Mouse (Mus musculus) erythroblast, adult 5-6 weeks (primary cell): Measurements from ENCODE around the gene Gm13103. TPM values are rescaled to one million over a fixed set of nuclear protein-coding genes. Genes with fewer than 3 reads are reported as not detected.
"Not testable (repeated sequence)": the region's sequence is repeated elsewhere in the genome, so short reads cannot be mapped to it uniquely, and the experiment has no call there.

Source experiments
- ATAC-seq: replicated peaks from 2 replicates; pipeline ENCODE4 v1.8.0; 2016; ENCODE audit warnings: moderate number of reproducible peaks, mild to moderate bottlenecking, moderate TSS enrichment, inconsistent platforms; ENCODE audit not compliant: poor library complexity, low FRiP score, severe bottlenecking
- total RNA-seq, 2 experiments: library from RNA; stranded (forward) in 1 of 2; stranded (reverse) in 1 of 2; fragments of 150-400 nt in 1 of 2; fragments of 200-764, 138-1000 nt in 1 of 2; gene quantifications; 2 replicates each; pipeline versions ENCODE4 v1.2.3 to v1.2.4; 2015 to 2017; ENCODE audit warnings: low replicate concordance in 2 of 2

The Gm13103 gene
- total RNA-seq (2015; ENCODE audit: low replicate concordance) (not detected in 2 replicates), total RNA-seq (2017; ENCODE audit: low replicate concordance) (not detected in 2 replicates)

DNA sequence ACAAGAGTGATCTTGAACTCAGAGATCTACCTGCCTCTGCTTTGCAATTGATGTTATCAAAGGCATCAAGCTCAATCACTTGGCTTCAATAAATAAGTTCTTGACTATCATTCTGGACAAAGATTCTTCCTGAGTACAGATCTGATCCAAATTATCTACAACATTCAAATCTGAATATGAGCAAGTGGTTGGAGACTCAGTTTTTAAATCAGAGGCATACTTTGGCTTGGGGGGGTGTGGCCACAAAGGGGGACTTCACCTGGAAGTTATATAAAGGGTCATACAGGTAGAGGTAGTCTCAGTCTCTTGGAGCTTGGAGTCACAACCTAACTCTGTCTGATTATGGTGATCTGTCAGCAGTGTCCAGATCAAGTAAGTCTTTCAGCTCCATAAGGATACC is at the start of gene Gm13103:
Gene Gm13103 (plus strand): TSS at position 301 of the 400 bp plus-strand sequence.
- ATAC-seq = not testable (repeated sequence)

DNA sequence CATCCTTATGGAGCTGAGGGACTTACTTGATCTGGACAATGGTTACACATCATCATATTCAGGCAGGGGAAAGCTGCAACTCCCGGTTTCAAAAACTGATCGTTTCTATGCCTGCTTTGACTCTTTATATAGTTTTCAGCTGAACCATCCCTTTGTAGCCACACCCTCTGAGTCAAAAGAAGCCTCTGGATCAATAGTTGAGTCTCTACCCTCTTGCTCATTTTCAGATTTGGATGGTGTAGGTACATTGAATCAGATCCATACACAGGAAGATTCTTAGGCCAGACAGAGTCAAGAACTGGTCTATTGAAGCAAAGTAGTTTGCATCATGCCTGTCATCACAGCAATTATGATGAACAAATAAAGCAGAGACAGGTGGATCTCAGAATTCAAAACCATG is 30.3 kb upstream of the Gm13103 start, which contains the start of gene Gm13084:
Gene Gm13084 (minus strand): TSS at position 101 of the 400 bp plus-strand sequence.
- no peak for ATAC-seq

DNA sequence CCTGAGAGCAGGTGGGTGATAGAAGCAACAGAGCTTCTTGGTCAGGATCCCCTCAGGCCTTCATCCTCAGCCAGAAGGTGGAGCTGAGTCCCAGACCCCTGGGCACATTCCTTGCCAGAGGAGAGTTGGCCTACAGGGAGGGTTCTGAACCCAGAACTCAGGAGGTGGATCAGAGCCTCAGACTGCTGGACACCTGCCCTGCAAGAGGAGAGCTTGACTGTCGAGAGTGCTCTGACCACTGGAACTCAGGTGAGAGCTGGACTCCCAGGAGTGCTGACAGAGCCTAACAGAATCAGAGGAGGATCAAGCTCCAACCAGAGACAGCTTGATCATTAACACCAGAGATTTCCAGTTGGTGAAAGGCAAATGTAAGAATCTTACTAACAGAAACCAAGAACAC is 36.1 kb downstream of the Gm13103 start:
- ATAC-seq = not testable (repeated sequence)

DNA sequence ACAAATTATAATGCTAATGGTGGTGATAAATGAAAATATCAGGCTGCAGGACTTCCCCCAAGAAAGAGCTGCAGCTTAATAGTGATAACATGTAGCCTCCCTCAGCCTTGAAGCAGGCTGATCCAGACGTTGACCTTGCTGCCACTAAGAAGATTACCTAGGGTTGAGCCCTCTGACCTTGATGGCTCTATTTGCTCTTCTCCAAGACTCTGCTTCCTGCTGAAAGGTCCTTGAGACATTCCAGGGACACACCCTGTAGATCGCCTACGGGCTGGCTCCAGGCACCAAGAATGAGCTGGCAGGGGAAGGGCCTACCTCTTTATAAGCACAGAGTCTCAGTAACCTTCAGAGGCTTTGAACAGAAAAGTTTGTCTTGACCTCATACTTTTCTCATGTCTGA is 48.1 kb downstream of the Gm13103 start:
- ATAC-seq = not testable (repeated sequence)

DNA sequence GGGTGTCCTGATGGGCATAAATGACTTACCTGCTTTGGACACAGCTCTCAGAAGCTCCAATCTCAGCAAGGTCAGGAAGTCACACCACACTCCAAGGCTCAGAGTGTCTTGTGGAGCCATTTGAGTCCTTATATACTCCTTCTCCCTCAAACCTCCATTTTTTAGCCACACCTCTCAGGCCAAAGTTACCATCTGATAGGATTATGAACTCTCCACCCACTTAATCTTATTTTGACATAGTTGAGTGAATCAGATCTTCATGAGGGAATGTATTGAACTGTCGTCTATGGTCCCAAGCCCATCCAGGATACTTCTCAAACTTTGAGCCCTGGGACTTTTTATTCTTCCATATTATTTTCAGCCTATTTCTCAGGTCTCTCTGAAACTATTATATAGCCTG is 54.0 kb downstream of the Gm13103 start, which contains the start of gene Pramef6:
Gene Pramef6 (minus strand): TSS at position 101 of the 400 bp plus-strand sequence.
- ATAC-seq = not testable (repeated sequence)

Other genes with a start within 250 kb of the Gm13103 start
- gene Gm13083, start 231.5 kb upstream of the Gm13103 start, total RNA-seq (2015; ENCODE audit: low replicate concordance) = not detected in 2 replicates
- not detected in 2 replicates for gene Gm13083, start 231.5 kb upstream of the Gm13103 start, total RNA-seq (2017; ENCODE audit: low replicate concordance)
- not detected in 2 replicates for gene Gm13088, start 189.3 kb upstream of the Gm13103 start, total RNA-seq (2015; ENCODE audit: low replicate concordance)
- gene Gm13088, start 189.3 kb upstream of the Gm13103 start, total RNA-seq (2017; ENCODE audit: low replicate concordance) = not detected in 2 replicates
- not detected in 2 replicates for gene Gm13089, start 143.8 kb upstream of the Gm13103 start, total RNA-seq (2015; ENCODE audit: low replicate concordance)
- not detected in 2 replicates for gene Gm13089, start 143.8 kb upstream of the Gm13103 start, total RNA-seq (2017; ENCODE audit: low replicate concordance)
- not detected in 2 replicates for gene Gm13078, start 127.0 kb upstream of the Gm13103 start, total RNA-seq (2015; ENCODE audit: low replicate concordance)
- gene Gm13078, start 127.0 kb upstream of the Gm13103 start, total RNA-seq (2017; ENCODE audit: low replicate concordance) = not detected in 2 replicates
- gene Gm13023, start 57.1 kb upstream of the Gm13103 start, total RNA-seq (2015; ENCODE audit: low replicate concordance) = not detected in 2 replicates
- gene Gm13023, start 57.1 kb upstream of the Gm13103 start, total RNA-seq (2017; ENCODE audit: low replicate concordance) = not detected in 2 replicates
- not detected in 2 replicates for gene Gm13084, start 30.4 kb upstream of the Gm13103 start, total RNA-seq (2015; ENCODE audit: low replicate concordance)
- gene Gm13084, start 30.4 kb upstream of the Gm13103 start, total RNA-seq (2017; ENCODE audit: low replicate concordance) = not detected in 2 replicates
- gene Pramef6, start 53.9 kb downstream of the Gm13103 start, total RNA-seq (2015; ENCODE audit: low replicate concordance) = not detected in 2 replicates
- gene Pramef6, start 53.9 kb downstream of the Gm13103 start, total RNA-seq (2017; ENCODE audit: low replicate concordance) = not detected in 2 replicates
- not detected in 2 replicates for gene Pramef25, start 104.5 kb downstream of the Gm13103 start, total RNA-seq (2015; ENCODE audit: low replicate concordance)
- gene Pramef25, start 104.5 kb downstream of the Gm13103 start, total RNA-seq (2017; ENCODE audit: low replicate concordance) = not detected in 2 replicates
- gene Gm13101, start 120.5 kb downstream of the Gm13103 start, total RNA-seq (2015; ENCODE audit: low replicate concordance) = not detected in 2 replicates
- gene Gm13101, start 120.5 kb downstream of the Gm13103 start, total RNA-seq (2017; ENCODE audit: low replicate concordance) = not detected in 2 replicates
- not detected in 2 replicates for gene Pramef17, start 147.9 kb downstream of the Gm13103 start, total RNA-seq (2015; ENCODE audit: low replicate concordance)
- not detected in 2 replicates for gene Pramef17, start 147.9 kb downstream of the Gm13103 start, total RNA-seq (2017; ENCODE audit: low replicate concordance)
- not detected in 2 replicates for gene Pramel4, start 212.6 kb downstream of the Gm13103 start, total RNA-seq (2015; ENCODE audit: low replicate concordance)
- not detected in 2 replicates for gene Pramel4, start 212.6 kb downstream of the Gm13103 start, total RNA-seq (2017; ENCODE audit: low replicate concordance)